Mouse (Mus musculus): ENCODE measurements around the gene Fgfr2.

The Fgfr2 gene

DNA sequence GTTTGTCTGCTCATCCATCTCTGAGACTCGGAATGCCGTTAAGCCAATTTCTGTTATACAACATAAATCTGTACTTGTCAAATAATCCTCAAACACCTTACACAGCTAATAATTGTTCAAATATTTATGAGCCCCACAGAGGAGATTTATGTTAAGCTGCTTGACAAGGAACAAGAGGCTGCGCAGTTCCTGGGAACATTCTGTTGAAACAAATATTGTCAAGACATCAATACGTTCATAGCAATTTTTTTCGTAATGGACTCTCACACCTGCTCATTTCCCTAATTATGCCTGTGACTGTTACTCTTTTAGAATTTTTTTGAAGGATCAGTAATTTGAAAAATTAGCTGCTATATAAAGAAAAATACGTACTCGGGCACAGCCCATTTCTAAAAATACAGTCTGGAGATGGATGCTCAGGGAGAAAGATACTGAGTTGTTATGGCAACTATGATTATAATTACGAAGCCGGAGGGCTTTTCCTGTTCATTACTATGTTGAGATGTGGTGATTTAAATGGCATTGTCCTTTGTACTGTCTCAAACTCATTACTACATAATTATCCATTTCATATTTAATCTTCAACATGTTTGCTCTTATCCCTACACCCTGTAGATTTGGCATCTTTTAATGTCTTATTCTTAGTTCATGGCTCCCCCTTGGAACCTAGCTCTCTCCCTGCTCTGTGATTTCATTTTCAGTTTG, 964.7 kb downstream of the Fgfr2 start:
- no peak for DNase-seq (ENCODE audit: low spot score)

DNA sequence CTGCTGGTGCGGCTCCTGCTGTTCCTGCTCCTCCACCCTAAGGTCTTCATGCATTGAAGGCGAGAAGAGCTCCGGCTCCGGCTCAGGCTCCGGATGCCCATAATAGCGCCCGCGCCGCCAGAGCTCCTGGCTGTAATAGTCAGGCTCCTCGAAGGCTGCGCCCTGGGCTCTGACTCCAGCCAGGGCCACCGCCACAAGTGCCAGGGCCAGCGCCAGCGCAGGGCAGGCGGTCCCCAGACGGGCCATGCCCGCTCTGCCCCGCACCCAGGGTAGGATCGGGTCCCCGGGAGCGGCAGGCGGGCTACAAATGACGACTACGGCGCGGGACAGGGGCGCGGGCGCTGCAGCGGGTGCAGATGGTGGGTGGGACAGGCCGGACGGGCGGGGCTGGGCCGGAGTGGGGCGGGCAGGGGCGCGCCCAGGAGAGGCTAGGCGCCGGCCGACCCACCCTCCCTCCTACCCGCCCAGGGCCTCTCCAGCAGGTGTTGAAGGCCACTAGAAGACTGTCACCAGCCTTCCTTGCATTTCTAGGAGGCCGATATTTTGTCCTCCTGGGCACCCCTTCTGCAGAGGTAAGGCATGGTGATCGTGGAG, 968.7 kb downstream of the Fgfr2 start, which contains the start of gene Cpxm2:
Gene Cpxm2 (minus strand): TSS at position 372 of the 594 bp plus-strand sequence.
- DNase-seq (ENCODE audit: low spot score): no peak

DNA sequence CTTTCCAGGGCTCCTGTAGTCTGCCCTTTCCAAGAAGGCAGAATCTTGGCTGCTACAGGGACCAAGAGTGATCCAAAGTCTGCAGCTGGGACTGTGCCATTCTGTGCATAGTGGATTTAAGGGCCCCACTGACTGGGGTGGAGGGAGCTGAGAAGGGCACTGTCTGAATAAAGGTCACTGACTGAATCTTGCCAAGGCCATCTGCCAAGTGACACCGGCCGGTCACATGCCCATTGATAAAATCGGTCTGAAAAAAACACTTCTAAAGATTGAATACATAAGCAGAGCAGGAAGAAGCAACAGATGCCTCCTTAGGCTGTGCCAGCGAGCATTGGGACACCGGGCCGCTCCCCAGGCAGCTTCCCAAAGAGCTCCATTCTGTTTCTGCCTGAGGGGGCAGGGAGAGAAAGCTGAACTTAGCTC, 969.4 kb downstream of the Fgfr2 start:
- DNase-seq (ENCODE audit: low spot score): no peak

DNA sequence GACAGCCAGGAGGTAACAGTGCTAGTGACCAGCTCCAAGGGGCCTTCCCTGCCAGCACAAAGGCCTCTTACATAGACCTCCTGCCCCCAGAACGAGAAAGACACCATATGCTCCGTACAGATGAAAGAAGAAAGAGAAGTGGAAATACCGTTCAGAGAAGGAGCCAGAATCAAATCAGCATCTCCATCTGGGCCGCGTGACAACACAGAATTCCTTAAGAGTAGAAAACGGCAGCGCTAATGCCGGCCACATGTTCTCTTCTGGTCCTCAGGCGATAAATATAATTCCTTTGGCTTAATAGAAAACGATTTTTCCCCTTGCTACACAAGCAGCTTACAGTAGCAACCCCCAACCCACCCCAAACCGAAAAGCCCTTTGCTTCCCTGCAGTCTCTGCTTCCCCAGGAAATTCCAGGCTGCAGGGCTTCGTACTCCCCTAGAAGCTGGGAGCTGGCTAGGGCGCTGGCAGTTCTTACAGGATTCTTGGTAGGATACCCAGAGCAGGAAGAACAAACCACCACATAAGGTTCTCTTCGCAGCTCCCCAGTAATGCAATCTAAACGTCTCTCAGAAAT, 977.8 kb downstream of the Fgfr2 start:
- no peak for DNase-seq (ENCODE audit: low spot score)

DNA sequence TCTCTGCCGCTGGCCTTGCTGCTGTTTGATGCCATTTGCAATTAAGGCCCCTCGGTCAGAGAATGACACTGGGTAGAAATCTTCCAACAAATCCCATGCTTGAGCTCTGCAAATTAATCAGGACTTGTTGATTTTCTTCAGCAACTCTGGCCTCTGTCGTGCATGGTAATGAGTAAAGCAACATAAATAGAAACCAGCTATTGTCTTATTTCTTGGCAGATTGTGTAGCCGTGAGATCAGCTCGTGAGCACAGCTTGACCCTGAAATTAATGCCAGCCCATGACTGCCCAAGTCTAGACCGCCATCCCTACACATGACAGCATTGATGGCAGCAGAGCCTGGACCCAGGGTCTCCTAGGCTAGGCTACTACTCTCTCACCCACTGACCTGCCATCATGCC, 994.5 kb downstream of the Fgfr2 start:
- no peak for DNase-seq (ENCODE audit: low spot score)

DNA sequence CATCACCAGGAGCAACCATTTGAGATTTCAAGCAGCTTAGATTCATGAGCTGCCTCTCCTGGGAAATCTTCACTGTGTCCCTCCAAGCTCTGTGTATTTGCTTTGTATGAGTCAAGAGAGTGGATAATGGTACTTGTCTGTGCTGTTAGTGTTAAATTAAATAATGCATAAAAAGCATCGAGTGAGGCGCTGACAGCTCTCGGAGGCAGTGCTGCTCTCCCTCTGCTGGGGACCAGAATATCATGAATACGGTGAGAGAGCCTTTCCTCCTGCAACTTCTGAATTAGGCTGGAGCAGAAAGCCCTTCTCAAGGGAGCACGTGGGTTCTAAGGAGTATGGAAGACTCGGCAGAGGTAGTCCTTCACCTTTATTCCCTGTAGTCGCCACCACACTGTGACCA, 998.2 kb downstream of the Fgfr2 start:
- no peak for DNase-seq (ENCODE audit: low spot score)

DNA sequence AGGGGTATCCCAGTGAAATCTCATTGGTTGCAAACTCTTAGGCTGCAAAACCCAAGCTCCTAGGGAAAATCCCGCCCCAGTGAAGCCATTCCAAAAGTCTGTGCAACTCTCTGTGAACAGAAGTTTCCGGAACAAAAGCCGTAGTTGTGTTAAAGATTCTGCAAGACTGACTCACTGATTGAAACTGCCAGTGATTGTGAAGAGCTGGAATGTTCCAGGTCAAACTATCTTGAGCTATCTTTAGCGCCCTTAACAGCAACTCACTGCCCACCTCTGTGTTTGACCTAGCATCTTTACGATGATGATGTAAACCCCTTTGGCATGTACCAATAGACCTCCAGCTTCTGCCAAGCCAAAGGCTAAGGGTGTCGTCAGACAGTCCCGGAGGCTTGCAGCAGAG, 999.9 kb downstream of the Fgfr2 start:
- DNase-seq (ENCODE audit: low spot score): no peak

DNA sequence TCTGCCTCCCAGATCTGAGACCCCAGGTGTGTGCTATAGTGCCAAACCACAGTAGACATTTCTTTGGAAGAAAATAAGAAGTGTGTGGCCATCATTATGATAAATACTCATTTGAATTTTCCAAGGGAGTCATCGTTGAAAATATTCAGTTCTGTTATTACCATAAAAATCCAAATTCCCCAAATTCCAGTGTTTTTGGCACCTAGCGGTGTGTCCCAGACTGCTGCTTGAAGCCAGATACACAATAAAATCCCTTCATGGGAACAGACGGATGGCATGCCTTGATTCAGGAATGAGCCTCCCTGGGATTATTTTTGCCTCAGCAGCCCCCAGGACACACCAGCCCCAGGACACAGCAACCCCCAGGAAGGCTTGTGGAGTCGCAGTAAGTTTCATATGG, 1003.3 kb downstream of the Fgfr2 start:
- DNase-seq (ENCODE audit: low spot score): no peak

DNA sequence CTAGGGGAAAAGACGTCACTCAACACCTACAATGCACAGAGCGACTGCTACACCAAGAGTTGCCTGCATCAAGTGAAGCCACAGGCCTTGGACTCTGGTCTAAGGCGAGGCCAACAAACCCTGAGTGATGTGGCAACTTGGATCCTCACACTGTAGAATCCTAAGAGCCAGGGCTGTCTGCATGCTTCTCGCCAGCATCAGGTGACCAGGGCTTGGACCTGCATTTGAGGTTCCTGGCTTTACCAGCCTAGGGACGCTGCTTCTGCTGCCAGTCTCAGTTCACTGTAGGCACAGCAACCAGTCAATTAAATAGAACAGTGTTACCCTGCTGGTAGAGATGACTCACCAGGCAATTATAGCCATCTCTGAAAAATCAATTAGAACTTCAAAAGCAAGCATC, 1011.4 kb downstream of the Fgfr2 start:
- DNase-seq (ENCODE audit: low spot score): no peak

DNA sequence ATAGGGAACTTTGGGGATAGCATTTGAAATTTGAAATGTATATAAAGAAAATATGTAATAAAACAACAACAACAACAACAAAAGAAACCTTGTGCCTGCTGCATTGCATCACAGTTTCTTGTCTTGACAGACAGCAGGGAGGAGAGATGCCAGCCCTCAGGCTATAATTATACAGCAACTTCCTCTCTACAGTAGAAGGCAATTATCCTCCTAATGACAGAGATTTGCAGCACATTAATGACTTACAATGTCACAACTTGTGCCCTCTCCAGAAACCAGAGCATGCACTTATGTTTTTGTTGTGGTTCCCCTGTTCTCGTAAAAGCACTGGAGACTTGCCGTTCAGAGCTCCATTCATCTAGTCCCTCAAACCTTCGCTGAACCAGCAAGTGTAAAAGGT, 1012.8 kb downstream of the Fgfr2 start:
- DNase-seq (ENCODE audit: low spot score): no peak

DNA sequence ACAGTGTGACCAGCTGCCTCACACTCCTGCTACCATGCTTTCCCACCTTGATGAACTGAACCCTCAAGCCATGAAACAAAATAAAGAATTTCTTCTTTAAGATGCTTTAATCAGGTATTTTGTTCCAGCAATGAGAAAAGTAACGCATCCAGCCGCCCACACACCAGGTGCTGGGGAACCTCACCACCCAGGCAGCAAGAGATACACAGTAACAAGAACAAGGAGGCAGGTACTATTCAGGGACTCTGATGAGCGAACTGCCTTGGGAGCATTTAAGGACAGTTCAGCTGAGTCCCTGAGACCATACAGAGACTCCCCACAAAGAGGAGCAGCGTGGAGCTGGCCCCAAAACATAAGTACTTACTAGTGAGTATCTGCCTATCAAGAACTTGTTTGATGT, 1016.3 kb downstream of the Fgfr2 start:
- DNase-seq (ENCODE audit: low spot score): no peak

DNA sequence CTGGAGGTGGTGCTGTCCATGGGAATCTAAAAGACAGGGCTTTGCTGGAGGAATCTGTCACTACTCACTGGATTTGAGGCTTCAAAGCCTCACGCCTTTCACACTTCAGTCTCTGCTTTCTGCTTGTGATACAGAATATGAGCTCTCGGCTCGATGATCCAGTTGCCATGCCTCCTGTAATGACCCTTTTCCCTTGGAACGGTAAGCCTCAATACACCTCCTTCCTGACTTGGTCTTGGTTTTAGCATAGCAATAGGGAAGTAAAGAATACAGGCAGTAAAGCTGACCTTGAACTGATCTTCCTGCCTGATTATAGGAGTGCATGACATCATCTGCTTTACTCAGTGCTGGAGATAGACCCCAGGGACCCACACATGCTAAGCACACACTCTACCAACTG, 1017.8 kb downstream of the Fgfr2 start:
- DNase-seq (ENCODE audit: low spot score): no peak

DNA sequence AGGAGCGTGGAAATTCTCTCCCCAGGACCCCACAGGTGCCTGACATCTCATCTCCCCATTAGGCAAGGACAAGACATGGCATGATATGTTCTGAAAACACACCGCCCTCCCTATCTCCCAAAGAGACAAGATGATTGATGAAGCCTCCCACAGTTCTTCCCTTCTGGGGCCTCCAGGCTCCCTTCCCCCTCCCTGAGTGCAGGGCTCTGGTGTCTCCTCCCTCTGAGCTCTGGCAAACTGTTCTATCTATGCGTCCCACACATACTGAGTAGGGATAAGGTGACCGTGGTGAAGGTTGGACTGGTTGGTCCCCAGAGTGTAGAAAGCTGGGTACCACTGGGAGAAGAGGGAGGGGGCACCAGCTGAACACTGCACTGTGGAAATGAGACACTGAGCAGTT, 1024.7 kb downstream of the Fgfr2 start:
- no peak for DNase-seq (ENCODE audit: low spot score)

DNA sequence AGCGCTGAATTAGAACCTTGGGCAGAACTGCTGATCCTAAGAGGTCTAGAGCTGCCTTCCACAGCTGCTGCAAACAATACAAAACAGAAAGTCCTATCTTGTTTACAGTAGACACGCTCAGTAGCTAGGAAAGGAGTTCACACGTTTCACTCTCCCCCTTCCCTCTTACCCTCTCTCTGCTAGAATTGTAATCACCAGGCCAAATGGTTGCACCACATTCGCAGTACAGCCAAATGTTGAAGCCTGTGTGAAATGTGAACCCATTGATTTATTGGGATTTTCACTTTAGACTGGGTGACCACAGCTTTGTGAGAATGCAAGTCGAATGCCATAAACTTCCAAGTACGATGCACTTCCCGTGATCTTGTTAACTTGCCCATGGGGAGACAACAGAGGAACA, 1028.5 kb downstream of the Fgfr2 start:
- DNase-seq (ENCODE audit: low spot score): no peak

DNA sequence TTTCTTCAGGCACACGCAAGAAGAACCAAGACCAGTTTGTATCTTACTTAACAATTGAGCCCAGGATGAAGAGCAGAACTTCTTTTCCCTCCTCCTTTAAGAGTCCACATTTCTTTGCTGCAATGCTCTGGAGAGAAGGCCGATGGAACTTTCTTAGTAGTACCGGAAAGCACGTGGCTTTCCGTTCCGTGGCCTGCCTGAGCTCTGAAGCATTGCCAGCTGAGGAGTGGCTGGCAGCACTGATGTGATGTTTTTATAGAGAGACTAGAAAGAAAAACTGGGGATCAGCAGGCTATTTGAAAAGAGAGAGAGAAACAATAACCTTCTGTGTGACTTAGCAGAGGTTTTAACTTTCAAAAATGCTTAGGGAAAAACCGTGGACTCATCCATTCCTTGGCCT, 1031.6 kb downstream of the Fgfr2 start:
- no peak for DNase-seq (ENCODE audit: low spot score)

DNA sequence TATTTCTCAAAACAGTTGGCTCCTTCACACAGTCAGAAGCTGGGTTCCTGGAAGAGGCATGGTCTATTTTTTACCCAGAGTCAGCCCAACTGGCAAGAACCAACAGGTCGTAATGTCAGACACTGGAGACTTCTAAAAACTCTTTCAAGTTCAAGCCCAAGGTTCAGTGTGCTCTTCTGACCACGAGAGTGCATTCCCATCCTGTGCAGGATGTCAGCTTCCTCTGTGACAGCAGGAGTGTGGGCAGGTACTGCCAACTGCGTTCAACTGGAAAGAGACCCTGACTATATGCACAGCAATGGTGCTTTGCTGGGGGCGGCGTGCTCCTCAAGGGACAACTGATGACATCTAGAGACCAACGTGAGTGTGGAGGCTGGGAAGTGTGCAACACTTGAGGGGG, 1034.5 kb downstream of the Fgfr2 start:
- no peak for DNase-seq (ENCODE audit: low spot score)

DNA sequence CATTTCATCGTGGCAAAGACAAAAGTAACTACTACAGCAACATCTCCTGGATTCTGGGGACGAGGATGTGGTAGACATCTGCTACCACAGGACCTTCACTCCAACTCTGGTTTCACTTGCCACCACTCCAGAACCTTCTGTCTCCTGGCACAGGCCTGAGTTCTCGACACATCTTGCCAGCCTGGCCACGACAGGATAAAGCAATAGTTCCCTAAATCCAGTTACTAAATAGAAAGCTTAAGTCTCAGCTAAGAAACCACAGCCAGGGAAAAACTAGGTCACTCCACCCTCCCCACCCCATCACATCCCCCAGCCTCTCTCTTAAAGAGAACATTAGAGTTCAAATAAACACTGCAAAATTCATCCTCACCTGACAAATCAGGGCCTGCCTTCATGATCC, 1035.0 kb downstream of the Fgfr2 start:
- DNase-seq (ENCODE audit: low spot score): no peak

DNA sequence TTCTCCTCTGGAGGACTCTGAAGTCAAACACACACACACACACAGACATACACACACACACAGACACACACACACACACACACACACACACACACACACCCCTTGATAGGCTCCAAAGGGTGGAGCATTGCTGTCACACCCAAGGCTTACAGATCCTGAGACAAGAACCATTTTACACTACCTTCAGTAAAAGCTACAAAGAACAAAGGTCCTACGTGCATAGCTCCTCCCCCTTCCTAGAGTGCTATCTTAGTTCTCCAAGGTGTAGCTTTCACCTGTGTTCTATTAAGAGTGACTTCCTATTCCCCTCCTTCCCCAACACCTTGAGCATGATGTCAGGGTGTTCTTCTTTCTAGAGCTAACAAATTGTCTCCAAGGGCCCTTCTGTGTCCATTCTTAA, 1047.3 kb downstream of the Fgfr2 start:
- DNase-seq (ENCODE audit: low spot score): no peak

DNA sequence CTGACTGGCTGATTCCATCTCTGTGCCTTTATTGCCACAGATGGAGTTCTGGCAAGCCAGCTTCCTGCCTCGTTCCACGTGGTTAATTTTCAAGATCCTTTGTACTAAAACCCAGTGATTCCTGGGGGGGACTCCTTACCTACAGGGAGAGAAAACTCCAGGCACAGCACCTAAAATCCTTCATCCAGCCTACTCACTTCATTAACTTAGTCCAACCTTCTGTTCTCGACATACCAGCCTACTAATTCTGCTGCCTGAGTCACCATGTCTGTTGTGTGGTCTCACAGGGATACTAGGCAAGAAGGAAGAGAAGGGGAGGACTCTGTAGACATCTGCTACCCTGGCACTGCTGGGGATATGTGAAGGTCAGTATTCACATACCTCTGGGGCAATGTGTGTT, 1048.6 kb downstream of the Fgfr2 start:
- DNase-seq (ENCODE audit: low spot score): no peak

DNA sequence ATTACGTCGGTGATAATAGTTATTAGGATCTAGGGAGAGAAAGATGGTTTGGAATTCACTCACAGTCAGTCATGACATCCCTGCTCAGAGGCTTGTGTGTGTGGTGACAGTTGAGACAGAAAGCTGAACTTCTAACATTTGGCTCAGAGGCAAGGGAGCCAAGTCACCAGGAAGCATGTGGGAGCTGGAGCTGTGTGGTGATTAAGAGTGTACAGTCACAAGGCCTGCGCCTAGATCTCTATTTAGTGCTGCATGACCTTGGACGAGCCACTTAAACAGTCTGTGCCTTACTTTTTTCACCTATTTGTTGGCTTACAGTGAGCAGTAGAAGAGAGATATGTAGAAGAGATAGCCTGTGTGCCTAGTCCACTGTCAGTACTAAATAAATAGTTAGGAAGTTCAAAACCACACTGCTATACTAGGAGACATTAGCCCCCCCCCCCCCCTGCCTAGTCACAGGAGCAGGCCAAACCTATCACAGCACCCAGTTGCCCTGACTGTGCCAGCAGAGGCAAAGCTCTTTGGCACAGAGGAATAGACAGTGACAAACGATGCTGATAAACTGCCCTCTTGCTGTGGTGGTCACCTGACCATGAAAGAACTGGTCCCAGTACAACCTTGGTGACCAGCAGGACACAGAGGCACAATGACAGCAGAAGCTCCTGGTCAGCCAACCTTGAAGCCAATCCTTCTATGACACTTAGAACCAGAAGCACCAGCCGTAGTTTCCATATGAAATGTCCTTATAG, 1052.1 kb downstream of the Fgfr2 start:
- no peak for DNase-seq (ENCODE audit: low spot score)

DNA sequence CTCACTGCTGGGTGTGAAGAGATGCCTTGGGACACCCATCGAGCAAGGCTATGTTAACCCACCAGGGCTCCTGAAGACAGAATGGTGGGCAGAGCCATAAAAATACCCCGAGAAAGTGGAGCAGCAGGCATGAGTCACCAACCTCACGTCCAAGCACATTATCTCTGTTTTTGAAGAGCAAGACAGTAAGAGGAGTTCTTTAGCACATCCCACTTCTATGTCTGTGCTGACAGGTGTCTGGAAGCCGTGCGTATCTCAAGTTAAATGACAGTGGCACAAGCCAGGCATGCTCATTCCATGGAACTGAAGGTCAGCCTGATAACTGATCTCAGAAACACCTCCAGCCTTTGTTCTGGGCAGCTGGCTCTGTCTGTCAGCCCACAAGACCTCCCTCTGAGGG, 1055.2 kb downstream of the Fgfr2 start:
- no peak for DNase-seq (ENCODE audit: low spot score)

DNA sequence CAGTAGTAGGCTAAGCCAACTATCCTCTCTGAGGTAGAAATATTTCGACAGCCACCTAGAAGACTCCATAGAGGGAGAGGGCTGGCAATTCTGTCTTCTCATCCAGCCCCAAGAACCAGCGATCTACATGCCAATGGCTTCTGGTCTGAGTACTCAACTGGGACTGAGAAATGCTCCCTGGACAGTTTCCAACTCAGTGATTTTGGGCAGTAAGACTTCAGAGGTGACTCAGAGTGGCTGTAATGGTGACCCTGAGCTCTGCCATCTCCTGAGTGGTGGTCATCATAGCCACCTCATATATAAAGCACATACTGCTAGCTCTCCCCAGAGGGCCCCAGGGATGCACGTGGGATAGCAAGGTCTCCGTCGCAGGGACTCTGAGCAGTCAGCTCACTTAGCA, 1055.6 kb downstream of the Fgfr2 start:
- DNase-seq (ENCODE audit: low spot score): no peak

DNA sequence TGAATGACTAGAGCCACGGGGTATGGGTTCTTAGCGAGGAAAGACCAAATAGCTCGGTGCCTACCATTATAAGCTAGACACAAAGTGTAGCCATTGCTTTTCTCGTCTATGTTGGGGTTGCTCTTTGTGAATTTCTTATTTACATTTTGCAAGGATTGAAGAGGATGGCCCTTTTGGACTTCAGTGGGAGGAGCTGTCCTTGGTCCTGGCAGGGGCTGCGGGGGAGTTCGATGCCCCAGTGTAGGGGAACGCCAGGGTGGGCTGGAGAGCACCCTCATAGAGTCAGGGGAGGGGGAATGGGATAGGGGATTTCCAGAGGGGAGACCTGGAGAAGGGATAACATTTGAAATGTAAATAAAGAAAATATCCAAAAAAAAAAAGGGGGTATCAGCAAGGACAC, 1063.0 kb downstream of the Fgfr2 start:
- DNase-seq (ENCODE audit: low spot score): no peak

Data from ovary, postnatal 14 days (tissue).